Mouse (Mus musculus) liver, adult 10 weeks (tissue): ENCODE data around the gene Lrrc61. TPM values are rescaled to one million over a fixed set of nuclear protein-coding genes. Genes with fewer than 3 reads are reported as not detected.

ENCODE experiments used
- polyA plus RNA-seq: library from polyadenylated mRNA; stranded (reverse); fragments of 350-450 nt; fragmentation: Illumina TruSeq; extraction: RNeasy Lipid Tissue Mini Kit (QIAGEN cat#74804); gene quantifications from one replicate; pipeline ENCODE4 v1.2.3, GENCODE M21; 2014; ENCODE audit warnings: low read depth, low replicate concordance

Gene Lrrc61
- polyA plus RNA-seq = 5.0 TPM

DNA sequence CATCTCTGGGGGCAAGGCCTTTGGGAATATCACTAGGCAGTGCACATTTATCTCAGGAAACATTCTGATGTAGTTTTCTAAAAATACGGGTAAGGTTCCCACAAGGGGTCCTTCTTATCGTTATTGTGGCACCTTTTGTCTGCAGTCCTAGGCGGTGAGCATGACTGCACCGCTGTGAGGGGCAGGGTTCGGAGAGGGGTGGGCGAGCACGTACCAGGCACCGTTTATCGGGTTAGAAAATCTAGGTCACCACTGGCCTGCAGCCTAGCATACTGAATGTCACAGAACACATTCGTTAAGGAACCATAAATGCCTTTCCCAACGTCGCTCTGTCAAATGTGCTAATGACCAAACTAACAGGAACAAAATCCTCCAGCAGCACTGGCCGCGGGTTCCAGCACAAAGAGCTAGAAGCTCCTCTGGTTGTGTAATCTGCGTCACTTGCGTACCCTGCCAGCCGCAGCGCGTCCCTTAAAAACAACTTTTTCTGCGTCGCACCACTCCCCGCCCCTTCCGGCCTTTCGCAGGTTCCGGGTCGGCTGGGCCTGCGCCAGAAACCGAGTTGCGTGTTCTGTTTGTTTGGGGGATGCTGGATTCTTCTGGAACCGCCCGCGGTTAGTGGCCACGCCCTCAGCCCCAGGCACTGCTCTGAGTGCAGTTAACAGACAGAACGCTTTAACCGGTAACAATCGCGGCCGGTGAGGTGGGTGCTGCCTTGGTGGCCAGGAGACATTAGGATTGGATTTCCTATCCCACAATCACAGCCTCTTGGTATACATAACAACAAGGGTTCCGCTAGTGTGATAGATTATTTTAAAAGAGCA is at the start of gene Lrrc61:
Gene Lrrc61 (plus strand): TSS at position 517 of the 824 bp plus-strand sequence.

DNA sequence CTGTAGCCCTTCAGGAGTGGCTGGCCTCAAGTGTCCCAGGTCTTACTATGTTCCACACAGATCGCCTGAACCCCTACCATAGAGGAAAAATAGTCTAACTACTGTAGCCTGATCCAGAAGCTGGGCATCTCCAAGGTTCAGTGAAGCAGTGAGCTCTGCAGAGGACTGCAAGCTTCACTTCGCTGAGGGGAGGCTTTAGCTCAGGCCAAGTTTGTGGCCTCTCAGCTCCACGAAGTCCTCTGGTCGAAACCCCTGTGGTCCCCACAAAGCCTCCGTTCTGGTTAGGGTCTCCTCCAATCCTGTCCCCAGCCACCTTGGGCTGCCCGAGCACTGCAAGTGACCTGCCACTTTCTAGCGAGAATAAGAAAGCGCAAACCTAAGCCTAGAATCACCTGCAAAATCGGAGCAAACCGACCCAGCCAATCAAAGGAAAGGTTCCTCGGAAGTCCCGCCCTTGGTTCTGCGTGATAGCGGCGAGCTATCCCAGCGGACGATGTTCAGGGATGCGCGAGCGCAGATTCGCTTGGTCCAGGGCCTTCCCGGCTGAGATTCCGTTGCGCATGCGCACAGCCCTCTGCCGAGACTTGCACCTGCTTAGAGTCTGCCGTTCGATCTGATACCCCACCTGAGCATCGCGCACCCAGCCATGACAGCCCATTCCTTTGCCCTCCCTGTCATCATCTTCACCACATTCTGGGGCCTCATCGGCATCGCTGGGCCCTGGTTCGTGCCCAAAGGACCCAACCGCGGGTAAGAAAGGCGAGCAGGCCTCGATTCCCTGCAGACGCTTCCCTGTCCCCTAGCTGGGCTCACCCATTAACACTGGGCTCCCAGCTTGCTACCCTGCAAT is 17.3 kb upstream of the Lrrc61 start, which contains the start of gene Atp6v0e2:
Gene Atp6v0e2 (plus strand): TSS at position 511 of the 850 bp plus-strand sequence.

DNA sequence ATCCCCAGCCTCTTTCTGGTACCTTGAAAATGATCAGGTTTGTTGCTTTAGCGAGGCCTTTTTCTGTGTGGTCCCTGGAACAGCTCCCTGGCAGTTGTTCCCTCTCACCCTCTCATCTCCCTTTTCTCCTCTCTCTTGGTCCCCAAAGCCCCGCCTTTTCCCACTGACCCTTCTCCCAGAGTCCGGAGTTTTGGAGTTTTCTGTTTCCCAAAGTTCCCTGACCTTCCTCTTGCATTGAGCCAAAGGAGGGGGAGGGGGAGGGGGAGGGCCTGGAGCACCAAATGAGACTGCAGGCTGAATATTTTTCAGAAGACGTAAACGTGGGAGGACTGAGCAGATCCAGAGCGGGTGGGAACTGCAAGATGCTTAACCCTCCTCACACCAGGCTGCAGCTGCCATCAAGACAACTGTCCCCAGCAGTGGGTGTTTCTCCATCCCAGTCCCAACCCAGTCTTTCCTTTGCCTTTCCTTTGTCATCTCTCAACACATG is 18.0 kb downstream of the Lrrc61 start, which contains the start of gene Rarres2:
Gene Rarres2 (minus strand): TSS at position 218 of the 490 bp plus-strand sequence.

DNA sequence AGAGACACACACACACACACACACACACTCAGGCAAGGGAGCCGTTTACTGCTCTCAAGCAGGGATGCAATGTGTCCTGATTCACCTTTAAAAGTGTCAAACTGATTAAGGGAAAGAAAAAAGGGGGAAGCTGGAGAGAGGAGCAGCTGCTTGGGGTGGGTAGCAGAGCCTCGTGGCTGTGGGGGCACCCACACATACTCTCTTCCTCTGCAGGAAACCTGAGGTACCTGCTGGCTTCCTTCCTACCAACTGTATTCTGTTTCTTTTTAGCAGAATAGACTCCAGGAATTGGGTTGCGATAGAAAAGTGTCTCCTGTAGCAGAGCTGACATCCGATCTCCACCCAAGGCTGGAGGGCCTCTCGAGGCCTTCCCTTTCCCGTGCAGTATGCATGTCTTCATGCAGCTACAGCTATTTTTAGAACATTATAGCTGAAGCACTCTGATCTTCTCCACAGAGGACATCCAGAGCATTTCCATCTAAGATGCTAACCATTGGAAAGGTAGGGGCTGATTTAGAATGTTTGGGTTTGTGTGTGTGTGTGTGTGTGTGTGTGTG is 34.7 kb downstream of the Lrrc61 start, which contains the start of gene Gm45021:
Gene Gm45021 (plus strand): TSS at position 417 of the 557 bp plus-strand sequence.

DNA sequence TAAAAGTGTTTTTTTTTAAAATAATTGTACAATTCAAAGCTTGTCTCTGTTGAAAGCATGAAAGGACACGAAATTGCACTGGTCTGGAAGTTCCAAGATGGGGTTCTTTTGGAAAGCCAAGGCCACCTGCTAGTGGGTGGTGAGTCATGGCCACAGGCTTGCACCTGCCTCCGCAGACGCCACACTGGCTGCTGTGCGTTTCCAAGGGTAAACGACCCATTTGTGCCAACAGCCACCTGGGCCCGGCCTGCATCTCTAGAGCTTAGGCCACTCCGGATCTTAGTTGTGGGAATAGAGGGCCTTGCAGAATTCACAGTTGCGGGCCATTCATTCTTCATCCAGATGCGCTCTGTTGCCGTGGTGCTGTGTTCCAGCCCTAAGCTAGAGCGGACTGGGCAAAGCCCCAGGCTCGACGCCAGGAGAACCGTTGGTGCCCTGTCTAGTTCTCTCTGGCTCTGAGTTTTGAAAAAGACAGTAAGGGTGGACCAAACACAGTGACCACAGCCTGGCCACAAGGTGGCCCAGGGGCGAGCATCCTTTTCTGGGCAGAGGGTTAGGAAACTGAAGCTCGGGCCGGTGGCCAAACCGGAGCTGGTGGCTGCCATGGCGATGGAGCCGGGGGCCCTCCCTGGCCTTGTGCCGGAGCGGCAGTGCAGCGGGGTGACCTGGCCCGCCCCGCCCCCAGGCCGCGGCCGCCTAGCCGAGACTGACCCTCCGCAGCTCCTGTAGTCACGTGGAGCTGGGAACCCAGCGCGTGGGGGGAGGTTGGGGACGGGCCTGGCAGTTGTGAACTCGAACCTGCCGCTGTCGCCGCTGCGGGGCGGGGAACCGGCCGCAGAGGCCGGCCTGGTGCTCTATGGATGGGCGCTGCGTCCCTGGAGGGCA is 38.8 kb downstream of the Lrrc61 start, which contains the start of the genes Repin1 and Gm44965:
Gene Repin1 (plus strand): TSS at position 726 of the 885 bp plus-strand sequence.
Gene Gm44965 (plus strand): TSS at position 784 of the 885 bp plus-strand sequence.

DNA sequence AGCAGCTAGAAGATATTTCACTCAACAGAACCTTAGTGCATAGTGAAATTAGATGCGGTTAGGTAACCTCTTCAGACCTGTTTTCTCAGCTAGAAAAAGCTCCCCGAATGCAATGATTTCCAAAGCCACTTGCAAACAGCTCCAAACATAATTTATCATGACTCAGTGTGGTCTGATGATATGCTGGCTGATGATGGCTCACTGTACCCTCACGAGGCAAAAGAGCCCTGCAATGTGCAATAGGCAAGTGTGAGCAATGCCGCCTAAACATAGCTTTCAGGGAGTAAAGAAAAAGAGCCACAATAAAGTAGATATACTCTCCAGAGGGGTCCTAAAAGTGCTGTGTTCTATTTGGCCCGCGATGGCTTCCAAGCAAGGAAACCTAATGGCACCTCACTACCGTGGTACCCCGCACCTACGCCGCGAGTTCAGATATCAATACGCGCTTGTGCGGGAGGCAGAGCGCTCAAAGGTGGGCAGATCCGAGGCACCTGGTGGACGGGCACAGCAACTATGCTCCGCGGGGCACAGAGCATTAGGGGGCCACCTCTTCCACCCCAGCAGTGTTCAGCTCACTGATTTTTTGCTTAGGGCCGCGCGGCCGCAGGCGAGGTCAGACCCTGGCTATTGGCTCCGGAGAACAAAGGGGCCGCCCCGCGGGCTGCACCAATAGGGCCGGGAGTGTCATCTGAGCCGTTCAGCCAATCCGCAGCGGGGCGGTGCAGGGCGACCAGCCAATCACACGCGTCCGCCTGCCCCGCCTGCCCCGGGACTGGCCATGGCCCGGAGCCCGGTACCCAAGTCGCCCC is 46.9 kb downstream of the Lrrc61 start, which contains the start of gene Zfp775:
Gene Zfp775 (plus strand): TSS at position 793 of the 809 bp plus-strand sequence.

Other genes with a start within 250 kb of the Lrrc61 start
- gene Krba1, start 159.2 kb upstream of the Lrrc61 start, polyA plus RNA-seq = 2.4 TPM
- 10.0 TPM for gene Zfp467, start 109.0 kb upstream of the Lrrc61 start, polyA plus RNA-seq
- not detected for gene Sspo, start 106.6 kb upstream of the Lrrc61 start, polyA plus RNA-seq
- 0.40 TPM for gene Atp6v0e2, start 17.2 kb upstream of the Lrrc61 start, polyA plus RNA-seq
- gene Rarres2, start 18.0 kb downstream of the Lrrc61 start, polyA plus RNA-seq = 262 TPM
- gene Gm45021, start 34.8 kb downstream of the Lrrc61 start, polyA plus RNA-seq = not detected
- gene Repin1, start 39.1 kb downstream of the Lrrc61 start, polyA plus RNA-seq = 15.9 TPM
- not detected for gene Gm44965, start 39.1 kb downstream of the Lrrc61 start, polyA plus RNA-seq
- gene Zfp775, start 47.3 kb downstream of the Lrrc61 start, polyA plus RNA-seq = 0.08 TPM
- not detected for gene AI854703, start 72.0 kb downstream of the Lrrc61 start, polyA plus RNA-seq
- 8.2 TPM for gene Gimap8, start 92.4 kb downstream of the Lrrc61 start, polyA plus RNA-seq
- gene Gimap9, start 121.3 kb downstream of the Lrrc61 start, polyA plus RNA-seq = 31.5 TPM
- 32.8 TPM for gene Gimap4, start 129.8 kb downstream of the Lrrc61 start, polyA plus RNA-seq
- gene Gimap6, start 153.4 kb downstream of the Lrrc61 start, polyA plus RNA-seq = 17.0 TPM
- not detected for gene Gm28053, start 163.8 kb downstream of the Lrrc61 start, polyA plus RNA-seq
- gene Gimap7, start 163.8 kb downstream of the Lrrc61 start, polyA plus RNA-seq = 1.3 TPM
- not detected for gene Gimap1, start 184.3 kb downstream of the Lrrc61 start, polyA plus RNA-seq
- gene Gimap5, start 191.4 kb downstream of the Lrrc61 start, polyA plus RNA-seq = 0.87 TPM
- gene Gimap3, start 216.1 kb downstream of the Lrrc61 start, polyA plus RNA-seq = 1.8 TPM